Mouse (Mus musculus) intestine, embryonic 16.5 days (tissue): ENCODE data around the gene Ebna1bp2. TPM values are rescaled to one million over a fixed set of nuclear protein-coding genes. Genes with fewer than 3 reads are reported as not detected.

Source experiments
- ATAC-seq: fragments of 200-750 bp; cut with Nextera tagmentation; 2 replicates; pipeline ENCODE4 v1.8.0; 2017; ENCODE audit warnings: moderate TSS enrichment, moderate library complexity
- H3K27ac ChIP-seq: fragments of 300-500 bp; sonication (generic); 2 replicates; pipeline ENCODE4 v1.5.1; 2014; ENCODE audit warnings: mild to moderate bottlenecking, low read length
- H3K27me3 ChIP-seq: fragments of 300-500 bp; sonication (generic); replicated peaks from 2 replicates; pipeline ENCODE4 v1.6.1; 2014; ENCODE audit warnings: low read length, control low read depth, mixed read lengths; ENCODE audit not compliant: control insufficient read depth, insufficient read depth
- H3K36me3 ChIP-seq: fragments of 300-500 bp; sonication (generic); 2 replicates; pipeline ENCODE4 v1.6.1; 2014; ENCODE audit warnings: low read length, control low read depth; ENCODE audit not compliant: control insufficient read depth, insufficient read depth
- H3K4me1 ChIP-seq: fragments of 300-500 bp; sonication (generic); 2 replicates; pipeline ENCODE4 v1.6.1; 2014; ENCODE audit warnings: low read length, control low read depth, mixed read lengths; ENCODE audit not compliant: control insufficient read depth, insufficient read depth
- H3K4me2 ChIP-seq: fragments of 300-500 bp; sonication (generic); 2 replicates; pipeline ENCODE4 v1.6.1; 2014; ENCODE audit warnings: low read depth, low read length, control low read depth
- H3K4me3 ChIP-seq: fragments of 300-500 bp; sonication (generic); 2 replicates; pipeline ENCODE4 v1.5.1; 2014; ENCODE audit warnings: mild to moderate bottlenecking, low read length
- H3K9ac ChIP-seq: fragments of 300-500 bp; sonication (generic); 2 replicates; pipeline ENCODE4 v1.6.1; 2014; ENCODE audit warnings: low read depth, low read length
- H3K9me3 ChIP-seq: fragments of 300-500 bp; sonication (generic); 2 replicates; pipeline ENCODE4 v1.6.1; 2016; ENCODE audit warnings: low read length, control low read depth; ENCODE audit not compliant: control insufficient read depth
- WGBS: fragments of 180-500 bp; shearing (Covaris S2); extraction: QIAGEN DNeasy Blood & Tissue Kit; methylation state at CpG from one replicate; pipeline ENCODE4 v1.1.7; 2014; 5-methylcytosine and 5-hydroxymethylcytosine counted together
- polyA plus RNA-seq: library from polyadenylated mRNA; unstranded; fragments of >200 nt; fragmentation: Nextera tagmentation; extraction: Ambion mirVana; gene quantifications from 2 replicates; pipeline ENCODE4 v1.2.1, GENCODE M21; 2015

Gene Ebna1bp2
- polyA plus RNA-seq, 1 experiment from 2014 or later: 118 TPM

DNA sequence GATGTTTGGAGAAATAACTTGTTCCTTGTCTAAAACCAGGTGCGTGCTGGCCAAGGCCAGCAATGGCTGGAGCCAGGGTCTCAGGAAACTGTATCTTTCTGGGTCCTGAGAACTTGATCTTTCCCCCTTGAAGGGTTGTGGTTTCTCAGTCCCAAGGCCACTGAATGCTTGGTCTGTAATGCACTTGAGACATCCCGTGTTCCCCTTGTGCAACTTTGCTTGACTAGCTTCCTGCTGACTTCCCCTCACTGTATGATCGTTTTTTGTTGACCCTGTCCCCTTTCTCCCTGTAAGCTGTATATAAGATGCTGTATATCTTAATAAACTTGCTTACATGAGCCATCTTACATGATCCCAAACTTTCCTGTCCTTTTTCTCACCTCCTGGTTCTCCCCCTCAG is 10.8 kb upstream of the Ebna1bp2 start:
- no peak overlapping the region for H3K9ac ChIP-seq
- ATAC-seq: no peak
- 73% methylated on average over 3 of the region's 3 CpGs for WGBS
- H3K4me2 ChIP-seq: no peak overlapping the region
- H3K27me3 ChIP-seq: no peaks in the 10 kb centered on the region
- H3K27ac ChIP-seq: no peak overlapping the region
- H3K36me3 ChIP-seq: no peaks in the 10 kb centered on the region
- no peak overlapping the region for H3K4me3 ChIP-seq
- H3K9me3 ChIP-seq: no peaks in the 10 kb centered on the region
- no peaks in the 10 kb centered on the region for H3K4me1 ChIP-seq

- no peaks in the 10 kb centered on the region for H3K4me1 ChIP-seq
- H3K36me3 ChIP-seq: no peaks in the 10 kb centered on the region
- no peak overlapping the region for H3K27ac ChIP-seq
- no peaks in the 10 kb centered on the region for H3K9me3 ChIP-seq
- H3K9ac ChIP-seq: no peak overlapping the region
- H3K27me3 ChIP-seq: no peaks in the 10 kb centered on the region
- 24% methylated on average over 11 of the region's 11 CpGs for WGBS
- ATAC-seq: no peak
- no peak overlapping the region for H3K4me2 ChIP-seq
- H3K4me3 ChIP-seq: no peak overlapping the region
These were observed 8.0 kb upstream of the Ebna1bp2 start for GRCm38 (mm10) chr4:118612619-118613018.

GRCm38 (mm10) chr4:118615412-118615811 is 5.2 kb upstream of the Ebna1bp2 start:
- Histone ChIP-seq H3K36me3 (no peaks in the 10 kb centered on the region), H3K9me3 (no peaks in the 10 kb centered on the region), H3K9ac (no peak overlapping the region), H3K4me2 (no peak overlapping the region), H3K27me3 (no peaks in the 10 kb centered on the region), H3K4me1 (no peaks in the 10 kb centered on the region), H3K27ac (no peak overlapping the region), H3K4me3 (no peak overlapping the region)
- 84% methylated on average over 11 of the region's 11 CpGs for WGBS
- ATAC-seq: no peak

GRCm38 (mm10) chr4:118620967-118621320 is 345 bp downstream of the Ebna1bp2 start:
- peak overlapping the region; percentile 94 for H3K4me2 ChIP-seq
- no peaks in the 10 kb centered on the region for H3K9me3 ChIP-seq
- H3K9ac ChIP-seq: peak overlapping the region; percentile 86
- H3K27me3 ChIP-seq: no peaks in the 10 kb centered on the region
- H3K4me3 ChIP-seq: peak overlapping the region; percentile 87
- peak; percentile 62 for ATAC-seq
- no peak overlapping the region for H3K27ac ChIP-seq
- peaks cover 7% of the 10 kb centered on the region for H3K4me1 ChIP-seq
- WGBS: under 1% methylated on average over 23 of the region's 23 CpGs
- H3K36me3 ChIP-seq: peaks cover 21% of the 10 kb centered on the region

DNA sequence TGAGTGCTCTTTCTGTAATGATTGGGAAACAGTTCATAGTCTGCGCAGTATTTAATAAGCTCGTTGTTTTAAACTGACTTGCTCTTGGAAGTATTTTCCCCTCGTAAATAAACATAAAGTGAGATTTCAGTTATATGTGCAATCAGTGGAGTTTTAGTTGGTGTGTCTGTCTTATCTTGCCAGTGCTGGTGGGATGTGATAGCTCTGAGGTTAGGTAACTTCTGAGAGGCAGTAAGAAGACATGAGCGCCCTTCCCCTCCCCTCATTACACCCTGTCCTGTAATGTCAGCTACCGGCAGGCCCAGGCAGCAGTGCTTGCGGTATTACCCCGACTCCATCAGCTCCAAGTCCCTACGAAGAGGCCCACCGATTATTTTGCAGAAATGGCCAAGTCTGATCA is 1.2 kb downstream of the Ebna1bp2 start:
- H3K27ac ChIP-seq: no peak overlapping the region
- H3K36me3 ChIP-seq: peaks cover 21% of the 10 kb centered on the region
- peak overlapping the region; percentile 86 for H3K9ac ChIP-seq
- peak overlapping the region; percentile 94 for H3K4me2 ChIP-seq
- no peak for ATAC-seq
- peak overlapping the region; percentile 87 for H3K4me3 ChIP-seq
- H3K27me3 ChIP-seq: no peaks in the 10 kb centered on the region
- WGBS: 78% methylated on average over 9 of the region's 9 CpGs
- H3K9me3 ChIP-seq: no peaks in the 10 kb centered on the region
- peaks cover 7% of the 10 kb centered on the region for H3K4me1 ChIP-seq

DNA sequence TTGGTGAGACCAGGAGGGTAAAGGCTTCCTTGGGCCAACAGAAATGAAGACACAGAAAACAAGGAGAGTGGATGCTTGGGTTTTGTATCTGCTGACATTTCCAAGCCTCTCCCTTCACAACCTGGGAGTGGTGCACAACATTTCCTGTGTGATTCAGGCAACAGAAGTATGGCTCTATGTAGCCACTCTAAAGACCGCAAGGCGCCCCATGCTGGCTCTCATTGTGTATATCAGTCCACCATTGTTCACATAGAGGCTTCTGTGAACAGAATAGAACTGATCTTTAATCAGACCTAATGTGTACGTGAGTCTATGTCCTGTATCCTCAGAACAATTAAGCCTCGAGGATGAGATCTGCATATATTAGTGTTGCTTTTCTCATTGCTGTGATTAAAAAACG is 9.7 kb downstream of the Ebna1bp2 start:
- Histone ChIP-seq H3K4me3 (no peak overlapping the region), H3K9me3 (no peaks in the 10 kb centered on the region), H3K27ac (no peak overlapping the region), H3K4me2 (no peak overlapping the region), H3K36me3 (peaks cover 7% of the 10 kb centered on the region; the same call in 1 of the 2 replicates), H3K9ac (no peak overlapping the region), H3K4me1 (no peaks in the 10 kb centered on the region), H3K27me3 (no peaks in the 10 kb centered on the region)
- WGBS: 92% methylated on average over 5 of the region's 5 CpGs
- no peak for ATAC-seq

DNA sequence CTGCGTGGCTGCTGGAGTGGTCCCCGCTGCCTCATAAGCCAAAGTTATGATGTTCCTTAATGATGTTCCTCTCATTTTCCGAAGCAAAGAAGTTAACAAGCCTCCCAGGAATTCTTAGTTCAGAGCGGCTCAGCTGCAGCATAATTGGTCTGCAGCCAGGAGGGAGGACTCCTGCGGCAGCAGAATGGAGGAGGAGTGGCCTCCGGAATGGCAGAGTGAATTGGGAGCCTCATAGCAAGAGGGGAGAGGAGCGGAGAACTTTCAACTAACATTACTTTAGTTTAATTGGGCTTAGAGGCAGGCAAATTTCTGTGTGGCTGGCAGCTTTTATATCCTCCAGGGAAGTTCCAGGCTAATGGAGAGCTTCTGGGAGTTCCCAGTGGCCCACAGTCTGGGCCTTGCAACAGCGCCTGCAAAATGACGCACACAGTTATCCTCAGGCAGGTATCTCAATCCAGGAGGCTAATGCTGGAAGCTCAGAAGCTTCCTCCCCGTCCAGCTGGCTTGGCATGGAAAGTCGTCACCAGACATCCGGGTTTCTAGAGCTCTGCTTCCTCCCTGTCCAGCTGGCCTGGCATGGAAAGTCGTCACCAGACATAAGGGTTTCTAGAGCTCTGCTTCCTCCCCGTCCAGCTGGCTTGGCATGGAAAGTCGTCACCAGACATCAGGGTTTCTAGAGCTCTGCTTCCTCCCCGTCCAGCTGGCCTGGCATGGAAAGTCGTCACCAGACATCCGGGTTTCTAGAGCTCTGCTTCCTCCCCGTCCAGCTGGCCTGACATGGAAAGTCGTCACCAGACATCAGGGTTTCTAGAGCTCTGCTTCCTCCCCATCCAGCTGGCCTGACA is 22.0 kb downstream of the Ebna1bp2 start:
- Histone ChIP-seq H3K4me2 (no peak overlapping the region), H3K4me1 (peaks cover 2% of the 10 kb centered on the region; the same call in 1 of the 2 replicates), H3K27me3 (no peaks in the 10 kb centered on the region), H3K9ac (no peak overlapping the region), H3K36me3 (no peaks in the 10 kb centered on the region), H3K27ac (no peak overlapping the region; the same call in 1 of the 2 replicates), H3K9me3 (no peaks in the 10 kb centered on the region), H3K4me3 (no peak overlapping the region)
- WGBS: 41% methylated on average over 20 of the region's 20 CpGs
- no peak for ATAC-seq

GRCm38 (mm10) chr4:118645234-118645633 is 24.6 kb downstream of the Ebna1bp2 start:
- no peaks in the 10 kb centered on the region for H3K36me3 ChIP-seq
- no peaks in the 10 kb centered on the region for H3K9me3 ChIP-seq
- no peak for ATAC-seq
- no peak overlapping the region for H3K4me3 ChIP-seq
- no peaks in the 10 kb centered on the region for H3K27me3 ChIP-seq
- no peak overlapping the region for H3K4me2 ChIP-seq
- H3K9ac ChIP-seq: no peak overlapping the region
- no peak overlapping the region for H3K27ac ChIP-seq
- WGBS: 9% methylated on average over 2 of the region's 2 CpGs
- H3K4me1 ChIP-seq: peaks cover 2% of the 10 kb centered on the region; the same call in 1 of the 2 replicates

GRCm38 (mm10) chr4:118658652-118659051 is 38.1 kb downstream of the Ebna1bp2 start, which contains the start of gene Olfr62:
TSS of gene Olfr62 (plus strand) at chr4:118658952.
- Histone ChIP-seq H3K9me3 (no peaks in the 10 kb centered on the region), H3K36me3 (no peaks in the 10 kb centered on the region), H3K4me3 (no peak within 1 kb of the TSS), H3K4me1 (no peaks in the 10 kb centered on the region), H3K4me2 (no peak within 1 kb of the TSS), H3K27me3 (no peaks in the 10 kb centered on the region), H3K9ac (no peak within 1 kb of the TSS), H3K27ac (no peak within 1 kb of the TSS)
- ATAC-seq: no peak
